Mouse (Mus musculus): ENCODE data around the gene Tm9sf3. TPM values are rescaled to one million over a fixed set of nuclear protein-coding genes. Genes with fewer than 3 reads are reported as not detected.

Tm9sf3 gene
- polyA plus RNA-seq, 2 experiments from 2014 or later = 14.2 to 34.8 TPM

DNA sequence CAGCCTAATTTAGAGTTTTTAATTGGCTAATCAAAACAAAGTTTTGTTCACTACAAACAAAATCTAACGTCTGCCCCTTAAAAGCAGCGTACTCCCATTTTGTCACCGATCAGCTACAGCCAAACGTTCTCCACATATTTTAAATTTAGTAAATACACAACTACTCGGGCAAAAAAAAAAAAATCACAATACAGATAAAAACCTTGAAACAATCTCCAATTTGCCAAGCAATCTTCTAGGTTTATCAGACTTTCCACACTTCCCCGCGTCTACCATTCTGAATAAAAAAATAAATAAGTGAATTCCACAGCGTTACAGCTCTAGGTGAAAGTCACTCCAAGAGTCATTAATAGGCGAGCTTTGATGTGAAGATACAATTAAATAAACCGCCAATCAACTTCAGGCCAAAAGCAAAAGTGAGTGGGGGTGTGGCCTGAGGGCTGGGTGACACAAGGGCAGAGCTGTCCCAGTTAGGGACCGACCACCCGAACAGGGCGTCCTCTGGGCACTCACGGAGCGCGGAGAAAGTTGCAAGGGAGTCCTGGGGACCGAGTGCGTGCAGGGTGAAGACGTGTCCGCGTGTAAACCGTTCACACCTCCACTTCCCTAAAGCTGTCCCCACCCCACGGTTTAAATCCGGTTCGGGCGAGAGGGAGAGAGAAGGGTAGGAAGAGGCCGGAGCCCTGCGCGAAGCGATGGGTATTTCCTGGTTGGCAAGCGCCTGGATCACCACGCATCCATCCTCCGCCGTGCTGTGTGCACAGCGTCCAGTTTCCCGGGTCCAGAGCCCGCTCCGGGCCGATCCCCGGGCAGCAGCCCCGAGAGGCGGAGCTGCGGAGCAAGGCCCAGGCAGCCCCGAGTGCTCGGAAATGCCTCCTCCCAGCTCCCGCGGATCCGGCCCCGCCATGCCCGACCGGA is 826 bp downstream of the Tm9sf3 start:
- ATAC-seq = peak; percentile 59

DNA sequence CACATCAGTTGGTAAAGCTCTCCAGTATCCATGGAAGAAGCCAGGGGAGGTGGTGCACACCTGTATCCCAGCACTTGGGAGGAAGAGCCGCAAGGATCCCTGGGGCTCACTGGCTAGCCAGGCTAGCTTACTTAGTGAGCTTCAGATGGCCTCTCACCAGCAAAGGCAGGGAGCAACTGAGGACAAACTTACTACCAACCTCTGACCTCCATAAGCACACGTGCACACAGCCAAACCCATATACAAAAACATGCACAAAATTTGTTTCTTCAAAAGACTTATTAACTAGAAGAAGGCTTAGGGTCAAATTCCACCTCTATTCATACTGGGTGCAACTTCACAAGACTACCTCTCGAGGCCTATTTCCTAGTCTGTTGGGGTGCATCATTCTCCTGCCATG is 3.1 kb downstream of the Tm9sf3 start:
- ATAC-seq = no peak

GRCm38 (mm10) chr19:41259256-41259655 is 4.5 kb downstream of the Tm9sf3 start:
- no peak for ATAC-seq

DNA sequence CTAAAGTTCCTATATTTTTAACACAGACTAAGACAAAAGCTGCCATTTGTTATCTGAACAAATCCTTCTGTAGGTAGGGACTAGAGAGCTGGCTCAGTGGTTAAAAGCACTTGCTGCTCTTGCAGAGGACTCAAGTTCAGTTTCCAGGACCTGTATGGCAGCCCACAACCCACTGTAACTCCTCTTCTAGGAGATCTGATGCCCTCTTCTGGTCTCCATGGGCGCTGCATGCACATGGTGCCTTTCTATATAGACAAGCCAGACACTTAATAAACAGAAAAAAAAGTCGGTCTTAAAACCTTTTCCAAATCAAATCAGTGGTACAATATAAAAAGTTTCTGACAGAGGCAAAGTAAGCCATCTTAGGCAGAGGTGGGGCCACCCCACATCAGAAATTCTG is 5.1 kb downstream of the Tm9sf3 start:
- ATAC-seq = peak; percentile 43

- no peak for ATAC-seq
Observed at GRCm38 (mm10) chr19:41254584-41254983, 9.2 kb downstream of the Tm9sf3 start.

GRCm38 (mm10) chr19:41248968-41249367 is 14.8 kb downstream of the Tm9sf3 start:
- ATAC-seq = no peak

- ATAC-seq = no peak
Observed at GRCm38 (mm10) chr19:41248271-41248670, 15.5 kb downstream of the Tm9sf3 start.

GRCm38 (mm10) chr19:41246271-41246670 is 17.5 kb downstream of the Tm9sf3 start:
- no peak for ATAC-seq

DNA sequence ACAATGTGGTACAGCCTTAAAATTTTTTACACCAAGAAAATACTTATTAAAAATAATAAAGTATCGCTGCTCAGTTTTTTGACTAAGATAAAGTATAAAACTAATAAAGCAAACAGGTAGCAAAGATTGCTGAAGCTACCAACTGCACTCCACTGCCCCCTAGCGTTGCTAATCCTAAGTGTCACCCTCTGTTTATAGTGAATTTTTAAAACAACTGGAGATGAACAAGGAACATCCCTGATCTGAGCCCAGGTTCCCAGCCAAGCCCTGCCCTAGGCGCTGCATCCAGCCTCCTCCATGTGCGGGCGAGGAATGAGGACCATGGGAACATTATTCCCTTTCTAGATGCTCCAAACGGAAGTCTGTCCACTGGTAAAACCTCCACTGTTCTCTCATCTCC is 19.2 kb downstream of the Tm9sf3 start:
- ATAC-seq = no peak

- no peak for ATAC-seq
Observed at GRCm38 (mm10) chr19:41241997-41242396, 21.8 kb downstream of the Tm9sf3 start.

GRCm38 (mm10) chr19:41233698-41234097 is 30.1 kb downstream of the Tm9sf3 start:
- no peak for ATAC-seq

DNA sequence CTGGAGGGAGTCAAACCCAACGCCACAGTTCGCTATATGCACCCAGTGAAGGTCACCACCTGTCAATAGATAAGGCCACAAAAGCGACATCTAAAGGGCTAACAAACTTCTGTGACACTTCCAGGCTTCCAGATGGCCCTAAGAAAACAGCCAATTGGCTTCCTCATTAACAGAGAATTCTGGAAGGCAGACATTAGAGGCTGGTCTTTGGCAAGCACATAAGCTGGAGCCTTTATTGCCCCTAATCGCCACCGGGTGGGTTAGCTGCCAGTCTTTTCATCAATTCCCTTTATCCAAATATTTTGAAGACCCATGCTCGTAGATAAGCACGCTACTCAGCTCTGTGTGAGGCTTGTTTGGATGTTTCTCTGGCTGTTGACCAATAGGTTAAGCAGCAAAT is 55.5 kb downstream of the Tm9sf3 start:
- no peak for ATAC-seq

- peak; percentile 66 for ATAC-seq
Observed at GRCm38 (mm10) chr19:41206811-41207344, 56.9 kb downstream of the Tm9sf3 start, which contains the start of gene Tll2. TSS of gene Tll2 (minus strand) at chr19:41206835.

- ATAC-seq = no peak
Observed at GRCm38 (mm10) chr19:41206041-41206810, 57.6 kb downstream of the Tm9sf3 start.

GRCm38 (mm10) chr19:41204159-41205081 is 59.4 kb downstream of the Tm9sf3 start:
- ATAC-seq = no peak

GRCm38 (mm10) chr19:41197606-41198005 is 66.2 kb downstream of the Tm9sf3 start:
- no peak for ATAC-seq

GRCm38 (mm10) chr19:41193379-41193778 is 70.4 kb downstream of the Tm9sf3 start:
- no peak for ATAC-seq

GRCm38 (mm10) chr19:41192953-41193352 is 70.8 kb downstream of the Tm9sf3 start:
- no peak for ATAC-seq

DNA sequence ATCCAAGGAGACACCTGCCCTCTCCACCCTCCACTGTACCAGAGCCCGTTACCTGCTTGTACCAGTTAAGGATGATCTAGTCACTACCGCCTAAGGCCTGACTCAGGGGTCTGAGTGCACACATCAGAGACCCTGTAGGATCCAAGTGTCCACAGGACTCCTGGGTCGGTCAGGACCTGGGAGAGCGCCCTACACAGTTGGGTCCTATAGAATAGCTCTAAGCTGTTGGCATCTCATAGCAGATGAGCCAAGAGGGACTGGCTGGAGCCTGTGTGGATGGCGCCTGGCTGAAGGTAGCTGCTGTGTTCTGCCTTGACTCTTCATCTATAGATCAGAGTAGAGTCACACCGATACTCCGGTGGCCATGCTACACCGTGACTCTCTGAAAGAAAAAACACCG is 72.1 kb downstream of the Tm9sf3 start:
- ATAC-seq = no peak

DNA sequence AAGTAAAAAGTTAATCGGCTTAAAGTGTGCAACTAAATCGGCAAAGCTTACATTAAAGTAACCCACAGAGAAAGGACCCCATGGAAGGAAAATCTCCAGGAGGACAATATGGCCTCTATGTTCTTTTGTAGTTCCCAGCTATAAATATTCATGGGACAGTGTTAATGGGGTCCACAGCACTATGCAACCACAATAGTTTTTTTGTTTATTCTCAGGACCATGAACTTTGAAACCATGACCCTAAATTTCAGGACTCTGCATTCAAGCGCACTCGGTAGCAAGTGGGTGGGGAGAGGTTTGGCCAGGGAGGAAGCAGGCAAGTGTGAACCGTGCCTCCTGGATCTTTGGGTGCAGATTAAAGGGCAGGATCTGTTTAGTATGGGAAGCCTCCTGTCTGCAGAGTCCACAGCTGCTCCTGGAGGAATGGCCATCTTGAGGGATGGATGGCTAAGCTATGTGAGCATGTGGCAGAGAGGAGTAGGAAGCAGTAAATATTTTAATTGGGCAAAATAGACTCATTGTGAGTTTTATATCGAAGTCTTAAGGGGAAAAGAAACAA is 72.8 kb downstream of the Tm9sf3 start:
- ATAC-seq = no peak

GRCm38 (mm10) chr19:41177331-41177730 is 86.5 kb downstream of the Tm9sf3 start:
- no peak for ATAC-seq

DNA sequence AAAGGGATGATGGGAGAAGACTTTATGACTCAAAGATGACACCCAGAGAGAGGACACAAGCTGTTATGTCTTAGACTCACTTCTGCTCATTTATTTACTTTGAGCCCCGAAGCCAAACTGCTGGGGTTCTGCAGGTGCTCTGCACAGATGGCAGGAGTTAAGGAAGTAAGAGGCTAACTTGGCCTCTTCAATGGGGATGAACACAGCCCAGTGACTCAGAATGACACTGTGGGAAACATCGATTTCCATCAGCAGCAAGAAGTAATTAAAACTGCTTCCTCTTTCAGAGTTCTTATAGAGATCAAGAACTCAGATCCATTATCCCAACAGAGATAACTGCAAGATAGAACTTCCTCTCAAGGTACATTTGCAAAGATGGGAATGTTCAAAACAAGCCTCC is 86.9 kb downstream of the Tm9sf3 start:
- ATAC-seq = no peak

All from CD4-positive, CD25-positive, alpha-beta regulatory T cell, adult 4 months (primary cell).